Mouse (Mus musculus) monocyte, adult 5-6 weeks (primary cell): ENCODE results near the gene A930004D18Rik. TPM values are rescaled to one million over a fixed set of nuclear protein-coding genes. Genes with fewer than 3 reads are reported as not detected.

Experiments
- ATAC-seq: fragments of 153-309, 156-312 bp; replicated peaks from 2 replicates; pipeline ENCODE4 v1.8.0; 2017; ENCODE audit warnings: mild to moderate bottlenecking; ENCODE audit not compliant: low TSS enrichment, insufficient number of reproducible peaks, severe bottlenecking, poor library complexity, low FRiP score
- total RNA-seq: library from RNA; stranded (forward); fragments of 200-1000, 200-491, 200-594 nt; gene quantifications from 3 replicates; pipeline ENCODE4 v1.2.3, GENCODE M21; 2017

Gene A930004D18Rik
- total RNA-seq, 1 experiment from 2014 or later: 0.29 TPM

- 0 out of 2 replicates have a peak, but pooled peaks have one; percentile 27 for ATAC-seq
Measured at GRCm38 (mm10) chr2:18026116-18026947, 11.2 kb downstream of the A930004D18Rik start.

GRCm38 (mm10) chr2:18025781-18026115, 11.8 kb downstream of the A930004D18Rik start:
- ATAC-seq: no peak

GRCm38 (mm10) chr2:18025116-18025515, 12.4 kb downstream of the A930004D18Rik start:
- ATAC-seq: no peak

GRCm38 (mm10) chr2:18022886-18023285, 14.7 kb downstream of the A930004D18Rik start:
- ATAC-seq: no peak

GRCm38 (mm10) chr2:18019122-18019521, 18.4 kb downstream of the A930004D18Rik start:
- ATAC-seq: no peak

- no peak for ATAC-seq
Measured at GRCm38 (mm10) chr2:18017321-18017720, 20.2 kb downstream of the A930004D18Rik start.

GRCm38 (mm10) chr2:18016639-18017038, 20.9 kb downstream of the A930004D18Rik start:
- no peak for ATAC-seq

- no peak for ATAC-seq
Measured at GRCm38 (mm10) chr2:18015581-18015980, 22.0 kb downstream of the A930004D18Rik start.

- no peak for ATAC-seq
Measured at GRCm38 (mm10) chr2:18012866-18013265, 24.7 kb downstream of the A930004D18Rik start.

- no peak for ATAC-seq
Measured at GRCm38 (mm10) chr2:18011226-18011625, 26.3 kb downstream of the A930004D18Rik start.

GRCm38 (mm10) chr2:18005137-18005536, 32.4 kb downstream of the A930004D18Rik start:
- no peak for ATAC-seq

- ATAC-seq: no peak
Measured at GRCm38 (mm10) chr2:18004286-18004685, 33.3 kb downstream of the A930004D18Rik start.

- no peak for ATAC-seq
Measured at GRCm38 (mm10) chr2:18002306-18002705, 35.2 kb downstream of the A930004D18Rik start.

- no peak for ATAC-seq
Measured at GRCm38 (mm10) chr2:17996858-17997257, 40.7 kb downstream of the A930004D18Rik start, which contains the start of gene H2al2a. TSS of gene H2al2a (minus strand) at chr2:17996958.

GRCm38 (mm10) chr2:17989562-17989961, 48.0 kb downstream of the A930004D18Rik start:
- ATAC-seq: no peak

- ATAC-seq: no peak
Measured at GRCm38 (mm10) chr2:17989115-17989514, 48.4 kb downstream of the A930004D18Rik start.

- ATAC-seq: no peak
Measured at GRCm38 (mm10) chr2:17986694-17987093, 50.8 kb downstream of the A930004D18Rik start.

- ATAC-seq: no peak
Measured at GRCm38 (mm10) chr2:17984774-17985173, 52.8 kb downstream of the A930004D18Rik start.

- no peak for ATAC-seq
Measured at GRCm38 (mm10) chr2:17982747-17983146, 54.8 kb downstream of the A930004D18Rik start.

- no peak for ATAC-seq
Measured at GRCm38 (mm10) chr2:17978706-17979105, 58.8 kb downstream of the A930004D18Rik start.
